In the genomic region with DNA sequence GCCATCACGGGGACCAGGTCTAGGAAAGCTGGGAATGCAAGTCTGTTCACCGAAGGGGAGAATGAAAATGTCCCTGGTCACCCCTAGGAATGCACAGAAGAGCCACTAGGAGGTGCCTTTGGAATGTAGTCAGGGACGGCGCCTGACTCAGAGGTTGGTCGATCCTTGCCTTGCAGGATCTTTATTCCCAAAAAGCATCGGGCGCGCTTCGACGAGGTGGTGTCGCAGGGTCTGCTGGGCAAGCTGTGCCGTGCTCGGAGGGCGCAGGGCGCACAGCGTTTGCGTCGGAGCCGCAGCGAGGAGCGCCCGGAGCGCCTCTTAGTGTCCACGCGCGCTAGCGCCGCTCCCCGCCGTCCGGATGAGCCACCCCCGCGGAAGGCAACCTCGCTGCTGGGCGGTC, we compare ENCODE assay signal across 7 mouse cellular contexts. TPM values are rescaled to one million over a fixed set of nuclear protein-coding genes. Genes with fewer than 3 reads are reported as not detected.
DNase-seq lines count a peak whose midpoint lies in the region; ATAC-seq and TF ChIP-seq lines count a peak whose summit lies in the region.

No protein-coding gene starts in this region.

- DNase-seq in lung, embryonic 14.5 days, result peak; percentile 66
- DNase-seq in lung, postnatal 25 days (ENCODE audit: low spot score), result no peak
- DNase-seq in limb, embryonic 14.5 days (ENCODE audit: low spot score), result no peak

- no peak for TF ChIP-seq POLR2A in cortical plate, adult 2 months (IDR thresholded peaks at IDR 0.05; ENCODE audit: extremely low read depth, insufficient read depth, low read length)
- TF ChIP-seq POLR2A in limb, embryonic 14.5 days (IDR thresholded peaks at IDR 0.05; ENCODE audit: borderline replicate concordance, extremely low read depth, insufficient read depth, insufficient read length), result no peak

- no peaks in the 10 kb centered on the region for H3K36me3 ChIP-seq in lung, embryonic 14.5 days (ENCODE audit: insufficient read depth)
- no peaks in the 10 kb centered on the region for H3K36me3 ChIP-seq in forebrain, embryonic 15.5 days
- no peaks in the 10 kb centered on the region for H3K36me3 ChIP-seq in limb, embryonic 14.5 days (ENCODE audit: control insufficient read depth, insufficient read depth, low read length)
- H3K36me3 ChIP-seq in stomach, embryonic 15.5 days, result no peaks in the 10 kb centered on the region

- H3K27me3 ChIP-seq in lung, embryonic 14.5 days (ENCODE audit: insufficient read depth, low read length), result peaks cover 74% of the 10 kb centered on the region
- H3K27me3 ChIP-seq in forebrain, embryonic 15.5 days, result peaks cover 72% of the 10 kb centered on the region
- peaks cover 78% of the 10 kb centered on the region for H3K27me3 ChIP-seq in limb, embryonic 14.5 days (ENCODE audit: control insufficient read depth, insufficient read depth, low read length)
- peaks cover 72% of the 10 kb centered on the region for H3K27me3 ChIP-seq in stomach, embryonic 15.5 days (replicated peaks)

- no peaks in the 10 kb centered on the region for H3K9me3 ChIP-seq in lung, embryonic 14.5 days (ENCODE audit: low read depth, low read length)
- H3K9me3 ChIP-seq in forebrain, embryonic 15.5 days, result no peaks in the 10 kb centered on the region
- no peaks in the 10 kb centered on the region for H3K9me3 ChIP-seq in limb, embryonic 14.5 days (ENCODE audit: control insufficient read depth, low read length)
- no peaks in the 10 kb centered on the region for H3K9me3 ChIP-seq in stomach, embryonic 15.5 days

- peak overlapping the region; percentile 31 for H3K4me3 ChIP-seq in lung, embryonic 14.5 days (ENCODE audit: low read depth, low read length)
- H3K4me3 ChIP-seq in cortical plate, adult 2 months (ENCODE audit: insufficient read depth, low read length), result peak overlapping the region; percentile 31
- H3K4me3 ChIP-seq in forebrain, embryonic 15.5 days, result peak overlapping the region; percentile 37
- peak overlapping the region; percentile 27 for H3K4me3 ChIP-seq in limb, embryonic 14.5 days (replicated peaks; ENCODE audit: low read length)
- peak overlapping the region; percentile 38 for H3K4me3 ChIP-seq in stomach, embryonic 15.5 days (replicated peaks)

- peak; percentile 33 for ATAC-seq in lung, embryonic 14.5 days (ENCODE audit: insufficient read depth)
- ATAC-seq in forebrain, embryonic 15.5 days (replicated peaks), result no peak; the same call in 1 of the 2 replicates
- no peak for ATAC-seq in limb, embryonic 14.5 days (ENCODE audit: low FRiP score, low read depth)
- no peak for ATAC-seq in stomach, embryonic 15.5 days (ENCODE audit: insufficient read depth, low FRiP score, low read depth)
- no peak for ATAC-seq in activated CD4-positive, CD25-positive, alpha-beta regulatory T cell, adult 4 months

- 1% methylated on average over 35 of the region's 35 CpGs for WGBS in lung, embryonic 14.5 days
- 1% methylated on average over 35 of the region's 35 CpGs for WGBS in forebrain, embryonic 15.5 days
- 2% methylated on average over 34 of the region's 35 CpGs for whole genome bisulfite sequencing in limb, embryonic 14.5 days
- 1% methylated on average over 35 of the region's 35 CpGs for WGBS in stomach, embryonic 15.5 days

- no peak overlapping the region for H3K27ac ChIP-seq in lung, embryonic 14.5 days (ENCODE audit: low read depth)
- no peak overlapping the region for H3K27ac ChIP-seq in cortical plate, adult 2 months (ENCODE audit: insufficient read depth, low read length)
- H3K27ac ChIP-seq in forebrain, embryonic 15.5 days (replicated peaks), result no peak overlapping the region
- no peak overlapping the region for H3K27ac ChIP-seq in limb, embryonic 14.5 days (replicated peaks; ENCODE audit: low read depth, low read length)
- H3K27ac ChIP-seq in stomach, embryonic 15.5 days, result no peak overlapping the region

- peak; percentile 59 for TF ChIP-seq CTCF in lung, embryonic 14.5 days (IDR thresholded peaks at IDR 0.05; ENCODE audit: low read depth)
- peak; percentile 41 for TF ChIP-seq CTCF in cortical plate, adult 2 months (IDR thresholded peaks at IDR 0.05; ENCODE audit: extremely low read depth, insufficient read depth, low read length)

- H3K4me2 ChIP-seq in lung, embryonic 14.5 days, result peak overlapping the region; percentile 63
- H3K4me2 ChIP-seq in forebrain, embryonic 15.5 days (replicated peaks), result peak overlapping the region; percentile 54
- H3K4me2 ChIP-seq in limb, embryonic 14.5 days (replicated peaks; ENCODE audit: low read depth, low read length, severe bottlenecking), result peak overlapping the region; percentile 56
- H3K4me2 ChIP-seq in stomach, embryonic 15.5 days, result peak overlapping the region; percentile 68

- no peaks in the 10 kb centered on the region for H3K4me1 ChIP-seq in lung, embryonic 14.5 days (ENCODE audit: insufficient read depth)
- H3K4me1 ChIP-seq in cortical plate, adult 2 months (ENCODE audit: control insufficient read depth, insufficient read depth, low read length), result no peaks in the 10 kb centered on the region
- peaks cover 35% of the 10 kb centered on the region for H3K4me1 ChIP-seq in forebrain, embryonic 15.5 days
- H3K4me1 ChIP-seq in limb, embryonic 14.5 days (ENCODE audit: control insufficient read depth, insufficient read depth, low read length), result no peaks in the 10 kb centered on the region
- peaks cover 6% of the 10 kb centered on the region; the same call in 1 of the 2 replicates for H3K4me1 ChIP-seq in stomach, embryonic 15.5 days

- H3K9ac ChIP-seq in lung, embryonic 14.5 days, result peak overlapping the region; percentile 23
- peak overlapping the region; percentile 29; the same call in 1 of the 2 replicates for H3K9ac ChIP-seq in forebrain, embryonic 15.5 days (replicated peaks)
- 0 out of 2 replicates have a peak overlapping the region, but pooled peaks have one; percentile 25 for H3K9ac ChIP-seq in limb, embryonic 14.5 days (ENCODE audit: low read depth, low read length, severe bottlenecking)
- no peak overlapping the region for H3K9ac ChIP-seq in stomach, embryonic 15.5 days

RNA-seq across cellular contexts. Expression of gene Grid2ip, which starts 15.7 kb away (rescaled TPM):
- 0.17 and 0.27 TPM in 2 replicates for polyA plus RNA-seq in lung, embryonic 14.5 days (2014; fragmentation: Nextera tagmentation; extraction: Ambion mirVana)
- polyA plus RNA-seq in cortical plate, adult 2 months (2012; rRNA removed), result 2.3 and 3.0 TPM in 2 replicates
- 0.42 and 0.88 TPM in 2 replicates for polyA plus RNA-seq in forebrain, embryonic 15.5 days (2015; fragmentation: Nextera tagmentation; extraction: Ambion mirVana)
- 1.5 and 2.2 TPM in 2 replicates for polyA plus RNA-seq in limb, embryonic 14.5 days (2012; rRNA removed)
- polyA plus RNA-seq in limb, embryonic 14.5 days (2014; fragmentation: Nextera tagmentation; extraction: Ambion mirVana), result 0.51 and 0.89 TPM in 2 replicates
- polyA plus RNA-seq in stomach, embryonic 15.5 days (2015; fragmentation: Nextera tagmentation; extraction: Ambion mirVana), result 1.1 and 2.0 TPM in 2 replicates
- not detected for polyA plus RNA-seq in activated CD4-positive, CD25-positive, alpha-beta regulatory T cell, adult 4 months (2017; shearing (Covaris generic))

RNA-seq across cellular contexts. Expression of gene Kdelr2, which starts 30.8 kb away (rescaled TPM):
- polyA plus RNA-seq in lung, embryonic 14.5 days (2014; fragmentation: Nextera tagmentation; extraction: Ambion mirVana), result 343 and 370 TPM in 2 replicates
- polyA plus RNA-seq in cortical plate, adult 2 months (2012; rRNA removed), result 27.3 and 30.3 TPM in 2 replicates
- 117 and 128 TPM in 2 replicates for polyA plus RNA-seq in forebrain, embryonic 15.5 days (2015; fragmentation: Nextera tagmentation; extraction: Ambion mirVana)
- polyA plus RNA-seq in limb, embryonic 14.5 days (2012; rRNA removed), result 189 and 268 TPM in 2 replicates
- 463 and 493 TPM in 2 replicates for polyA plus RNA-seq in limb, embryonic 14.5 days (2014; fragmentation: Nextera tagmentation; extraction: Ambion mirVana)
- 357 and 384 TPM in 2 replicates for polyA plus RNA-seq in stomach, embryonic 15.5 days (2015; fragmentation: Nextera tagmentation; extraction: Ambion mirVana)
- polyA plus RNA-seq in activated CD4-positive, CD25-positive, alpha-beta regulatory T cell, adult 4 months (2017; shearing (Covaris generic)), result 10 to 100 TPM; 71.0 to 76.8 TPM

RNA-seq across cellular contexts. Expression of gene Zdhhc4, which starts 43.8 kb away (rescaled TPM):
- 74.6 and 77.9 TPM in 2 replicates for polyA plus RNA-seq in lung, embryonic 14.5 days (2014; fragmentation: Nextera tagmentation; extraction: Ambion mirVana)
- 67.2 and 67.6 TPM in 2 replicates for polyA plus RNA-seq in cortical plate, adult 2 months (2012; rRNA removed)
- 73.5 and 75.0 TPM in 2 replicates for polyA plus RNA-seq in forebrain, embryonic 15.5 days (2015; fragmentation: Nextera tagmentation; extraction: Ambion mirVana)
- polyA plus RNA-seq in limb, embryonic 14.5 days (2012; rRNA removed), result 67.2 and 92.8 TPM in 2 replicates
- 85.2 and 86.3 TPM in 2 replicates for polyA plus RNA-seq in limb, embryonic 14.5 days (2014; fragmentation: Nextera tagmentation; extraction: Ambion mirVana)
- 66.5 and 70.2 TPM in 2 replicates for polyA plus RNA-seq in stomach, embryonic 15.5 days (2015; fragmentation: Nextera tagmentation; extraction: Ambion mirVana)
- 10 to 100 TPM; 63.7 to 68.0 TPM for polyA plus RNA-seq in activated CD4-positive, CD25-positive, alpha-beta regulatory T cell, adult 4 months (2017; shearing (Covaris generic))

RNA-seq across cellular contexts. Expression of gene E130309D02Rik, which starts 57.7 kb away (rescaled TPM):
- polyA plus RNA-seq in lung, embryonic 14.5 days (2014; fragmentation: Nextera tagmentation; extraction: Ambion mirVana), result 40.0 and 46.6 TPM in 2 replicates
- 16.3 and 16.9 TPM in 2 replicates for polyA plus RNA-seq in cortical plate, adult 2 months (2012; rRNA removed)
- polyA plus RNA-seq in forebrain, embryonic 15.5 days (2015; fragmentation: Nextera tagmentation; extraction: Ambion mirVana), result 47.9 and 50.4 TPM in 2 replicates
- 25.2 and 35.2 TPM in 2 replicates for polyA plus RNA-seq in limb, embryonic 14.5 days (2012; rRNA removed)
- 29.2 and 33.3 TPM in 2 replicates for polyA plus RNA-seq in limb, embryonic 14.5 days (2014; fragmentation: Nextera tagmentation; extraction: Ambion mirVana)
- polyA plus RNA-seq in stomach, embryonic 15.5 days (2015; fragmentation: Nextera tagmentation; extraction: Ambion mirVana), result 32.6 and 34.3 TPM in 2 replicates
- polyA plus RNA-seq in activated CD4-positive, CD25-positive, alpha-beta regulatory T cell, adult 4 months (2017; shearing (Covaris generic)), result 1 to 10 TPM; 5.5 to 8.5 TPM
